ENCODE assay signal across 8 mouse cellular contexts in genomic region chr9:64281781-64282178, GRCm38 (mm10). TPM values are rescaled to one million over a fixed set of nuclear protein-coding genes. Genes with fewer than 3 reads are reported as not detected.
DNase-seq lines count a peak whose midpoint lies in the region; ATAC-seq and TF ChIP-seq lines count a peak whose summit lies in the region.

No protein-coding gene starts in this region.

- ATAC-seq in kidney, postnatal 0 days (replicated peaks; ENCODE audit: low FRiP score, low read depth) = peak; percentile 88
- peak; percentile 88 for ATAC-seq in intestine, embryonic 14.5 days (replicated peaks; ENCODE audit: low FRiP score, low TSS enrichment, low read depth)
- peak; percentile 86 for ATAC-seq in neural tube, embryonic 12.5 days (ENCODE audit: low FRiP score, low read depth)

- peak overlapping the region; percentile 60 for H3K4me2 ChIP-seq in kidney, postnatal 0 days (ENCODE audit: low read length)
- peak overlapping the region; percentile 85 for H3K4me2 ChIP-seq in intestine, embryonic 14.5 days (ENCODE audit: low read length)
- peak overlapping the region; percentile 81 for H3K4me2 ChIP-seq in neural tube, embryonic 12.5 days (replicated peaks)

- H3K4me3 ChIP-seq in kidney, postnatal 0 days (replicated peaks; ENCODE audit: low read depth, low read length) = peak overlapping the region; percentile 57
- peak overlapping the region; percentile 94 for H3K4me3 ChIP-seq in cortical plate, adult 2 months (ENCODE audit: insufficient read depth, low read length)
- H3K4me3 ChIP-seq in intestine, embryonic 14.5 days (ENCODE audit: low read depth, low read length) = peak overlapping the region; percentile 78
- H3K4me3 ChIP-seq in neural tube, embryonic 12.5 days = peak overlapping the region; percentile 82

- H3K4me1 ChIP-seq in kidney, postnatal 0 days (replicated peaks; ENCODE audit: insufficient read depth, low read length) = peaks cover 5% of the 10 kb centered on the region; the same call in 1 of the 2 replicates
- H3K4me1 ChIP-seq in cortical plate, adult 2 months (ENCODE audit: control insufficient read depth, insufficient read depth, low read length) = no peaks in the 10 kb centered on the region
- H3K4me1 ChIP-seq in intestine, embryonic 14.5 days (replicated peaks; ENCODE audit: control insufficient read depth, insufficient read depth, low read length) = peaks cover 11% of the 10 kb centered on the region
- H3K4me1 ChIP-seq in neural tube, embryonic 12.5 days = peaks cover 9% of the 10 kb centered on the region

- 0% methylated on average over 24 of the region's 24 CpGs for WGBS in kidney, postnatal 0 days
- under 1% methylated on average over 24 of the region's 24 CpGs for WGBS in intestine, embryonic 14.5 days
- WGBS in neural tube, embryonic 12.5 days = 1% methylated on average over 24 of the region's 24 CpGs

- H3K27me3 ChIP-seq in kidney, postnatal 0 days (ENCODE audit: insufficient read depth, low read length) = no peaks in the 10 kb centered on the region
- no peaks in the 10 kb centered on the region for H3K27me3 ChIP-seq in intestine, embryonic 14.5 days (replicated peaks; ENCODE audit: control insufficient read depth, insufficient read depth, low read length)
- H3K27me3 ChIP-seq in neural tube, embryonic 12.5 days (replicated peaks) = no peaks in the 10 kb centered on the region

- TF ChIP-seq CTCF in kidney, postnatal 0 days (IDR thresholded peaks at IDR 0.05; ENCODE audit: low read depth) = no peak
- no peak for TF ChIP-seq CTCF in cortical plate, adult 2 months (IDR thresholded peaks at IDR 0.05; ENCODE audit: extremely low read depth, insufficient read depth, low read length)

- H3K9me3 ChIP-seq in kidney, postnatal 0 days (replicated peaks; ENCODE audit: low read length) = no peaks in the 10 kb centered on the region
- no peaks in the 10 kb centered on the region for H3K9me3 ChIP-seq in intestine, embryonic 14.5 days (ENCODE audit: control insufficient read depth, low read length)
- no peaks in the 10 kb centered on the region for H3K9me3 ChIP-seq in neural tube, embryonic 12.5 days

- H3K36me3 ChIP-seq in kidney, postnatal 0 days (ENCODE audit: insufficient read depth, low read length) = no peaks in the 10 kb centered on the region
- H3K36me3 ChIP-seq in intestine, embryonic 14.5 days (ENCODE audit: control insufficient read depth, insufficient read depth, low read length) = no peaks in the 10 kb centered on the region
- no peaks in the 10 kb centered on the region for H3K36me3 ChIP-seq in neural tube, embryonic 12.5 days

- no peak for TF ChIP-seq POLR2A in cortical plate, adult 2 months (IDR thresholded peaks at IDR 0.05; ENCODE audit: extremely low read depth, insufficient read depth, low read length)

- peak; percentile 67 for DNase-seq in kidney, postnatal 0 days (ENCODE audit: low spot score)
- no peak for DNase-seq in kidney, adult 18-20 months
- no peak for DNase-seq in intestine, embryonic 14.5 days (ENCODE audit: low spot score)
- no peak for DNase-seq in retina, embryonic 14.5 days (ENCODE audit: low spot score)
- no peak for DNase-seq in urinary bladder, postnatal 14 days (ENCODE audit: low spot score)
- no peak for DNase-seq in urinary bladder, postnatal 4 days (ENCODE audit: low spot score in 2 of 2)

- H3K27ac ChIP-seq in kidney, postnatal 0 days = peak overlapping the region; percentile 79
- no peak overlapping the region for H3K27ac ChIP-seq in cortical plate, adult 2 months (ENCODE audit: insufficient read depth, low read length)
- H3K27ac ChIP-seq in intestine, embryonic 14.5 days (ENCODE audit: low read depth) = peak overlapping the region; percentile 93
- peak overlapping the region; percentile 59; the same call in 1 of the 2 replicates for H3K27ac ChIP-seq in neural tube, embryonic 12.5 days

- H3K9ac ChIP-seq in kidney, postnatal 0 days (ENCODE audit: low read depth, low read length) = peak overlapping the region; percentile 74
- peak overlapping the region; percentile 99 for H3K9ac ChIP-seq in intestine, embryonic 14.5 days (ENCODE audit: low read length)
- H3K9ac ChIP-seq in neural tube, embryonic 12.5 days = peak overlapping the region; percentile 91

RNA-seq across cellular contexts. Expression of gene Tipin, which starts 0.4 kb away (rescaled TPM):
- polyA plus RNA-seq in kidney, postnatal 0 days (2015; fragmentation: Nextera tagmentation; extraction: Ambion mirVana) = 168 and 193 TPM in 2 replicates
- polyA plus RNA-seq in cortical plate, adult 2 months (2012; rRNA removed) = 31.0 and 33.9 TPM in 2 replicates
- polyA plus RNA-seq in intestine, embryonic 14.5 days (2014; fragmentation: Nextera tagmentation; extraction: Ambion mirVana) = 238 and 241 TPM in 2 replicates
- polyA plus RNA-seq in neural tube, embryonic 12.5 days (2016; fragmentation: Nextera tagmentation; extraction: Ambion mirVana) = 154 and 159 TPM in 2 replicates

RNA-seq across cellular contexts. Expression of gene Map2k1, which starts 28.3 kb away (rescaled TPM):
- polyA plus RNA-seq in kidney, postnatal 0 days (2015; fragmentation: Nextera tagmentation; extraction: Ambion mirVana) = 81.6 and 82.7 TPM in 2 replicates
- polyA plus RNA-seq in cortical plate, adult 2 months (2012; rRNA removed) = 172 and 175 TPM in 2 replicates
- polyA plus RNA-seq in intestine, embryonic 14.5 days (2014; fragmentation: Nextera tagmentation; extraction: Ambion mirVana) = 90.9 and 103 TPM in 2 replicates
- 64.1 and 67.4 TPM in 2 replicates for polyA plus RNA-seq in neural tube, embryonic 12.5 days (2016; fragmentation: Nextera tagmentation; extraction: Ambion mirVana)

RNA-seq across cellular contexts. Expression of gene Uchl4, which starts 46.8 kb away (rescaled TPM):
- 1.3 and 2.0 TPM in 2 replicates for polyA plus RNA-seq in kidney, postnatal 0 days (2015; fragmentation: Nextera tagmentation; extraction: Ambion mirVana)
- 0.08 and 0.28 TPM in 2 replicates for polyA plus RNA-seq in cortical plate, adult 2 months (2012; rRNA removed)
- 3.7 and 4.2 TPM in 2 replicates for polyA plus RNA-seq in intestine, embryonic 14.5 days (2014; fragmentation: Nextera tagmentation; extraction: Ambion mirVana)
- polyA plus RNA-seq in neural tube, embryonic 12.5 days (2016; fragmentation: Nextera tagmentation; extraction: Ambion mirVana) = 2.9 and 3.0 TPM in 2 replicates

RNA-seq across cellular contexts. Expression of gene Dis3l, which starts 59.3 kb away (rescaled TPM):
- 13.9 and 14.5 TPM in 2 replicates for polyA plus RNA-seq in kidney, postnatal 0 days (2015; fragmentation: Nextera tagmentation; extraction: Ambion mirVana)
- polyA plus RNA-seq in cortical plate, adult 2 months (2012; rRNA removed) = 25.4 and 26.2 TPM in 2 replicates
- 21.8 and 24.3 TPM in 2 replicates for polyA plus RNA-seq in intestine, embryonic 14.5 days (2014; fragmentation: Nextera tagmentation; extraction: Ambion mirVana)
- polyA plus RNA-seq in neural tube, embryonic 12.5 days (2016; fragmentation: Nextera tagmentation; extraction: Ambion mirVana) = 21.4 and 21.9 TPM in 2 replicates
